Mouse (Mus musculus) liver, embryonic 16.5 days (tissue): ENCODE data around the gene Selenon. TPM values are rescaled to one million over a fixed set of nuclear protein-coding genes. Genes with fewer than 3 reads are reported as not detected.
A peak's percentile ranks its signal among the peaks of the same experiment; 100 is the strongest.

Source experiments
- ATAC-seq: fragments of 200-750 bp; cut with Nextera tagmentation; 2 replicates; pipeline ENCODE4 v1.8.0; 2017; ENCODE audit warnings: low read depth, mild to moderate bottlenecking, moderate number of reproducible peaks, moderate library complexity
- H3K27ac ChIP-seq: fragments of 300-500 bp; sonication (generic); 2 replicates; pipeline ENCODE4 v1.5.1; 2014; ENCODE audit warnings: mild to moderate bottlenecking, low read length
- H3K27me3 ChIP-seq: fragments of 300-500 bp; sonication (generic); 2 replicates; pipeline ENCODE4 v1.6.1; 2014; ENCODE audit warnings: low read depth, low read length, mixed read lengths; ENCODE audit not compliant: control insufficient read depth, insufficient read depth
- H3K36me3 ChIP-seq: fragments of 300-500 bp; sonication (generic); 2 replicates; pipeline ENCODE4 v1.6.1; 2014; ENCODE audit warnings: mild to moderate bottlenecking; ENCODE audit not compliant: control insufficient read depth, insufficient read depth
- H3K4me1 ChIP-seq: fragments of 300-500 bp; sonication (generic); 2 replicates; pipeline ENCODE4 v1.6.1; 2014; ENCODE audit warnings: low read depth, low read length, mixed read lengths; ENCODE audit not compliant: control insufficient read depth
- H3K4me2 ChIP-seq: fragments of 300-500 bp; sonication (generic); 2 replicates; pipeline ENCODE4 v1.6.1; 2014; ENCODE audit warnings: low read depth, low read length, mixed read lengths
- H3K4me3 ChIP-seq: fragments of 300-500 bp; sonication (generic); 2 replicates; pipeline ENCODE4 v1.5.1; 2014; ENCODE audit warnings: low read depth, mild to moderate bottlenecking, low read length
- H3K9ac ChIP-seq: fragments of 300-500 bp; sonication (generic); 2 replicates; pipeline ENCODE4 v1.6.1; 2014; ENCODE audit warnings: low read depth, low read length
- H3K9me3 ChIP-seq: fragments of 300-500 bp; sonication (generic); replicated peaks from 2 replicates; pipeline ENCODE4 v1.6.1; 2016; ENCODE audit warnings: low read length; ENCODE audit not compliant: control insufficient read depth
- WGBS: fragments of 180-500 bp; shearing (Covaris S2); extraction: QIAGEN DNeasy Blood & Tissue Kit; methylation state at CpG from one replicate; pipeline ENCODE4 v1.1.7; 2014; ENCODE audit not compliant: insufficient replicate concordance; 5-methylcytosine and 5-hydroxymethylcytosine counted together
- polyA plus RNA-seq: library from polyadenylated mRNA; unstranded; fragments of >200 nt; fragmentation: Nextera tagmentation; extraction: Ambion mirVana; gene quantifications from 2 replicates; pipeline ENCODE4 v1.2.1, GENCODE M21; 2015

Selenon gene
- polyA plus RNA-seq: 1.3 TPM in 2 replicates

GRCm38 (mm10) chr4:134551494-134552316, at the start of gene Selenon:
TSS of gene Selenon (minus strand) at chr4:134552166.
- peaks cover 24% of the 10 kb centered on the region for H3K4me1 ChIP-seq
- peaks cover 5% of the 10 kb centered on the region; the same call in 1 of the 2 replicates for H3K36me3 ChIP-seq
- H3K27me3 ChIP-seq: no peaks in the 10 kb centered on the region
- peak; percentile 77 for ATAC-seq
- peak within 1 kb of the TSS; percentile 67 for H3K4me3 ChIP-seq
- peak within 1 kb of the TSS; percentile 83 for H3K4me2 ChIP-seq
- no peak within 1 kb of the TSS for H3K27ac ChIP-seq
- H3K9ac ChIP-seq: peak within 1 kb of the TSS; percentile 69
- H3K9me3 ChIP-seq: peaks cover 5% of the 10 kb centered on the region
- WGBS: 1% methylated on average over 66 of the region's 67 CpGs

- peak; percentile 3; the same call in 1 of the 2 replicates for ATAC-seq
- Histone ChIP-seq H3K4me1 (peaks cover 26% of the 10 kb centered on the region), H3K4me3 (no peak overlapping the region), H3K27me3 (no peaks in the 10 kb centered on the region), H3K9ac (no peak overlapping the region), H3K36me3 (no peaks in the 10 kb centered on the region), H3K9me3 (no peaks in the 10 kb centered on the region), H3K4me2 (no peak overlapping the region), H3K27ac (no peak overlapping the region)
- 14% methylated on average over 8 of the region's 8 CpGs for WGBS
Observed at GRCm38 (mm10) chr4:134601404-134601803, 49.4 kb upstream of the Selenon start.

- WGBS: 61% methylated on average over 7 of the region's 7 CpGs
Observed at GRCm38 (mm10) chr4:134600777-134601176, 48.8 kb upstream of the Selenon start.

DNA sequence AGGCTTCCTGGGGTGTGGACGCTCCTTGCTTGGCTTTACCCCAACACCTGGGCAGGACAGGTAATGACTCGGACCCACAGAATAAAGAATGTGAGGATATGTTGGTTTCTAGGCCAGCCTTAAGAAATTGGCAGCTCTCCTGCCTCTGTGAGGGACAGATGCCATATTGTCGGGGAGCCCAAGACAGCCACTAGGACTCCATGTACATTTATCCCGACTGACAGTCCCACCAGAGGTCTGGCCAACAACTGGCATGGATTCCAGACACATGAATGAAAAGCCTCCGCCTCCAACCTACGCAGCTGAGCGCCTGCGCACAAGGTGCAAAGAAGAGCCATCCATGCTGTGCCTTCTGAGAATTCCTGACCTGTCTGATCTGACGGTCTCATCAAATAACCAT, 48.1 kb upstream of the Selenon start:
- Histone ChIP-seq H3K36me3 (no peaks in the 10 kb centered on the region), H3K9me3 (no peaks in the 10 kb centered on the region), H3K27me3 (no peaks in the 10 kb centered on the region), H3K4me1 (peaks cover 26% of the 10 kb centered on the region), H3K4me3 (no peak overlapping the region), H3K27ac (no peak overlapping the region), H3K4me2 (no peak overlapping the region), H3K9ac (no peak overlapping the region)
- WGBS: 83% methylated on average over 9 of the region's 9 CpGs
- ATAC-seq: no peak

More at GRCm38 (mm10) chr4:134600777-134601176, 48.8 kb upstream of the Selenon start:
- no peak overlapping the region for H3K4me3 ChIP-seq
- H3K4me2 ChIP-seq: no peak overlapping the region
- H3K36me3 ChIP-seq: no peaks in the 10 kb centered on the region
- H3K27ac ChIP-seq: peak overlapping the region; percentile 18; the same call in 1 of the 2 replicates
- H3K27me3 ChIP-seq: no peaks in the 10 kb centered on the region
- ATAC-seq: no peak
- H3K9me3 ChIP-seq: no peaks in the 10 kb centered on the region
- H3K9ac ChIP-seq: no peak overlapping the region
- peaks cover 26% of the 10 kb centered on the region for H3K4me1 ChIP-seq

GRCm38 (mm10) chr4:134596816-134597692, 45.1 kb upstream of the Selenon start:
- Histone ChIP-seq H3K9ac (no peak overlapping the region), H3K27me3 (no peaks in the 10 kb centered on the region), H3K36me3 (no peaks in the 10 kb centered on the region), H3K27ac (no peak overlapping the region), H3K4me3 (no peak overlapping the region), H3K4me1 (peaks cover 13% of the 10 kb centered on the region), H3K9me3 (no peaks in the 10 kb centered on the region), H3K4me2 (no peak overlapping the region)
- 64% methylated on average over 10 of the region's 10 CpGs for WGBS
- no peak for ATAC-seq

- 61% methylated on average over 10 of the region's 10 CpGs for WGBS
- H3K4me1 ChIP-seq: no peaks in the 10 kb centered on the region; the same call in 1 of the 2 replicates
- no peak overlapping the region for H3K4me2 ChIP-seq
- H3K9me3 ChIP-seq: no peaks in the 10 kb centered on the region
- ATAC-seq: no peak
- 0 out of 2 replicates have a peak overlapping the region, but pooled peaks have one; percentile 61 for H3K27ac ChIP-seq
- H3K9ac ChIP-seq: no peak overlapping the region
- H3K36me3 ChIP-seq: no peaks in the 10 kb centered on the region
- H3K27me3 ChIP-seq: no peaks in the 10 kb centered on the region
- H3K4me3 ChIP-seq: no peak overlapping the region
Observed at GRCm38 (mm10) chr4:134594731-134595439, 42.9 kb upstream of the Selenon start.

- Histone ChIP-seq H3K4me3 (no peak overlapping the region), H3K9me3 (no peaks in the 10 kb centered on the region), H3K36me3 (no peaks in the 10 kb centered on the region), H3K27ac (no peak overlapping the region), H3K9ac (no peak overlapping the region), H3K4me2 (no peak overlapping the region), H3K4me1 (peaks cover 4% of the 10 kb centered on the region), H3K27me3 (no peaks in the 10 kb centered on the region)
- WGBS: 45% methylated on average over 4 of the region's 4 CpGs
- ATAC-seq: no peak
Observed at GRCm38 (mm10) chr4:134592442-134592841, 40.5 kb upstream of the Selenon start.

- no peak for ATAC-seq
- H3K36me3 ChIP-seq: no peaks in the 10 kb centered on the region
- WGBS: 68% methylated on average over 11 of the region's 11 CpGs
- H3K4me2 ChIP-seq: no peak overlapping the region
- no peak overlapping the region for H3K27ac ChIP-seq
- H3K9ac ChIP-seq: no peak overlapping the region
- no peaks in the 10 kb centered on the region for H3K9me3 ChIP-seq
- no peaks in the 10 kb centered on the region for H3K27me3 ChIP-seq
- no peak overlapping the region for H3K4me3 ChIP-seq
- peaks cover 4% of the 10 kb centered on the region for H3K4me1 ChIP-seq
Observed at GRCm38 (mm10) chr4:134591506-134592061, 39.6 kb upstream of the Selenon start.
